Mouse (Mus musculus): ENCODE measurements at regions not wholly inside any gene's neighbourhood (a gene's known extent, or its start where the extent isn't known, plus 50 kb on each side); places are given as distances from the start of the nearest gene placed in this dataset.
A peak's percentile ranks its signal among the peaks of the same experiment; 100 is the strongest.

DNA sequence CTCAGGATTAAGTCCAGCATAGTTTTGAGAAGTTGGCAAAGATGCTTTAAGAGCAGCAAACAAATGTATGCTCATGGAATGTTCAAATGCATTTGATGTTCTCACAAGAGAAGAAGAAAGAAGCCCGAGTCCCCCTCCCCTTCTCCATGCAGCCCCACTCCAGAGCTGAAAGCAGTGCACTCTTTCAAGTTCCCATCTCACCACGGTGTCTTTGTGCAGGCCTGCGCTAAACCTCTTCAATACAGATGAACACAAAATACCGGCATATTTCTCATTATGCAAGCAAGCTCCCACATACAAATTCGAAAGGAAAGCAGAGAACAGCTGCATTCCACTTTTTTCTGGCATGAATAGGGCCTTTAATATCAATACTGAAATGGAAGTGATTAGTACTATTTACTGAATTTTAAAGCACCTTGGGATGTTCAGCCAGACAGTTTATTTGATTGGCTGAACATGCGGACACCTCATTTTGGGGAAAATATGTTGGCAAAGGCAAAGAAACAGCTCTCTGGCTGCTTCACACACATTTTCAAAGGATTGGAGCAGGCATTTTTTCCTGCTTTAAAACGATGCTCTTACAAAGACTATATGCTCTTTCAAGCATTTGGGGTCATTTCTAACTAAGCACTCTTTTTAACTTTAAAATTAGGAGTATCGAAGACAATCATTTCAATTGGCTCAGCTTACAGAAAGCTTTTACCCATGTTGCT, 595.8 kb downstream of the Car8 start:
- DNase-seq (ENCODE audit: low spot score in 2 of 2): no peak

DNA sequence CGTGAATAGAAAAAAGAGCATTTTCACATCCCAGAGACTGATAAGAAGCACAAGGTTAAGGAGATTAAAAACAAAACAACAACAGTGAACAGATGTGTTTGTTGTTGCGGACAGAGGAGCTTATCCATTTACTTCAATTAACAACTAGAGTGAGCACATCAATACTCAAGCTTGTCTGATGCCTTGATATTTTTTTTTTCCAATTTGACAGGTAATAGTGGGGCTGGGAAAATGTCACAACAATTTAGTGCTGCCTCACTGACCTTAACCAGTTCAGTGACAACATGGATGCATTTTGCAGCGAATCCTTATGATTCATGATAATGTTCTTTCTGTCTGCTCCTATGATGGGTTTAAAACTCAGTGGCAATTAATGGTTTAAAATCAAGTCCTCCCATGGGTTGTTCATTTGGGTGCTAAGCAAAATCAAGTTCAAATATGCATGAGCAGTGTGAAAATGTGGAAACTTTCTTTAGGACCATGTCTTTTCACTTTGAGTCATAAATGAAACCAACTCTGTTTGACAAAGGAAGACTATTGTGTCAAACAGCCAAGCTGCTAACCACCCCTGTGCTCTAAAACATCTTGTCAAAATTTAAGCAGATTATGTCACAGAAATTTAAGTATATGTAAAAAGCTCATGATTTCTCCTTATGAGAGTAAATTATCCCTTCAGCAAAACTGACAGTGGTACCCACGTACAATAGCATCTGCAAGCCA, 641.0 kb downstream of the Car8 start:
- DNase-seq (ENCODE audit: low spot score in 2 of 2): no peak

DNA sequence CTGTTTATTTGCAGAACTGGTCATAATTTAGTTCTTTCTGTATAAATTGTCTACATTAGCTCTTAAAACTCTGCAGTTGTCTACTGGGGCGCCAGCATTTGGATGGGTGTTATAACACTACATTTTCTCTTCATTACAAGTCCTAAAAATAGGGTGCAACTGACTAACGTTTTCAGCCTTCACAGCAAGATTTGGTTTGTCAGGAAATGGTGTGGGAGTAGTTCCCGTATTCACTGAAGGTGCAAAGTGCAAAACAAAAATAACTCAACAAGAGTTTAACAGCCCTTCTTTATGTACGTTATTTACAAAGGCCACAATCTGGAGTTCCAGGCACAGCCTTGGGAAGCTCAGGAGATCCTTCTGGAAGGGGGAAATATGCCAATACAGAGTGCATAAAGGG, 642.7 kb downstream of the Car8 start:
- no peak for DNase-seq (ENCODE audit: low spot score in 2 of 2)

DNA sequence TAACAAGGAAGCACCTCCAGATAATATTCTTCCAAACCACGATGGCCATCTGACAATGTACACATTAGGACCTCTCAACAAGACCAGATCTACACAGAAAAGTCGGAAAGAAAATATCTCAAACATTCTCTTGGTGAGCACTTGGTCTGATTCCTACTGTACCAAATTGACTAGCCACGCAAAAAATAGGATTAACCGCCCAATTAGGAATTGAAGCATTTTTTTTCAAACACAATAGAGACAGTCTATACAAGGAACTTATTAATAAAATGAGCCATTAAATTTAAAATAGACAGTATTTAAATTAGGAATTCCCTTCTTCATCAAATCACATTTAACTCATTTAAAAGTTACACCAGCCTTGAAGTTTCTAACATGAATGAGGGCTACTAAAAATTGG, 655.0 kb downstream of the Car8 start:
- DNase-seq (ENCODE audit: low spot score in 2 of 2): no peak

DNA sequence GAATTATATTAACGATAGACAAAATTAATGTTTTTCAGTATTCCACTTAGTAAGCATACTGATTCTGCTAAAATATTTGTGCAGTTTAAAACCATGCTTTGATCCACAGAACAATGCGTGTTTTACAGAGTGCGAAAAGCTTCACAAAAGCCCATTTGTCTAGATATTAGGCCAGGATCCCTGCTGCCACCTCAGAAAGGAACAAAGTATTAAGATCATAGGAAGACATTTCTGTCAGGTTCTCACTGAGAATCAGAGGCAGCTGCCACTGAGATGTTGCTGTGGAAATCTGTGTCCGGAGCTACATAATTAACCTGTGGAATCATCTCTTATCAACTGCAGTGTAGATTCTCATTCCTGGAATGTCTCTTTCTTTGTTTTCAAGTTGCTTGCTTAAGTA, 656.9 kb downstream of the Car8 start:
- no peak for DNase-seq (ENCODE audit: low spot score in 2 of 2)

DNA sequence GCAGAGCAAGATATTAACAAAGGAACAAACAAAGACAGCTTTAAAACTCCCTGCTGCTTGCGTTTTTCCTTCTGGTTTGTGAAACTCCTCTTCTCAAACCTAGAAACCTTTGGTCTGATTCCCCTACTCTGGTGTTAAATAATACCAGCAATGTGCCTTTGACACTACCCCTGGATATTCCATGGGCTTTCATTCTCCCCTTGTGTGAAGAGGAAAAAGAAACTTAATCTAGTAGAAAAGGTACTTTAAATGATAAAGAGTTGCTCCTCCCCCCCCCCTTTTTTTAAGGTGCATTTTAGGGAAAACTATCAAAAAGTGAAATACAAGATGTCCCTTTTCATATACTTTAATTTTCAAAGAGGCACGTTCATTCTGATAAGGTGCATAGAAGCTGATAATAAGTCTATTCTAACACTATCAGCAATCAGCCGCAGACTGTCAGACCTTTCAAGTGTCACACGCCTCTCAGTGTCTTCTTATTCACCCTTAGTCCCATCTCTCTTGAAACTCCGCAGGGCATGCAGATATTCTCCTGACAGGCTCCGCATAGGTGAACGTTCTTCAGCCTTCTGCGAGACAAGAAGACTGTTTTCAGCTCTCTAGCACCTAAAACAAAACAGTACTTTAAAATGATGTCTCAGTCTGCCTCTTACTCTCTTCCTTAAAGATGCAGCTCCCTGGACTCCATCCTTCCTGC, 657.5 kb downstream of the Car8 start:
- no peak for DNase-seq (ENCODE audit: low spot score in 2 of 2)

DNA sequence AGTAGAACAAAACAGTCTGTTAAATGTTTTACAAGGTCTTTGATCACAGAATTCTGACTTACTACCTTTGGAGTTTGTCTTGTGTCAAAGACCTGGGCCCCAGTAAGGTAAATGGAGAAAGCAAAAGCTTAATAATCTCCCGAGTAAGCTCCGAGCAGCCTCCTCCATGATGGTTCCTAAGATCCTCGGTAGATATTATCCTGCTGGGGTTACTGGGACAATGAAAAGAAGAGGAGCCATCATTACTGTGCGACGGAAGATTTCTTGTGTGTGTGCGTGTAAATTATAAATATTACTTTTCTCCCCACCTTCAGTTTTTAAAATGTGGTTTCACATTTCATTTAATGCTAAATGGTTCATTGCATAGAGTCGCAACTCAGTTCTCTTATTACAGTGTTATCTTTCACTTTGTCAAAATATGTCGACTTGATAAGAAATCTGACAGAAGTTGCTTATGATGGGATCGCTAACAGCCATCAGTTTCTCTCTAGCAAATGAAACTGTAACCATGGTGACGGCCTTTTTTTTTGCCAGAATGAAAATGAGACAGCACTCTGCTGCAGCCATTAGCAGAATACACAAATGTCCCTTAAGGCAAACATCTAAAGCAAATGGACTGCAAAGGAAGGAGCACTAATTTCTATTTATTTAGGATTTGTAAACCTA, 658.2 kb downstream of the Car8 start:
- no peak for DNase-seq (ENCODE audit: low spot score in 2 of 2)

DNA sequence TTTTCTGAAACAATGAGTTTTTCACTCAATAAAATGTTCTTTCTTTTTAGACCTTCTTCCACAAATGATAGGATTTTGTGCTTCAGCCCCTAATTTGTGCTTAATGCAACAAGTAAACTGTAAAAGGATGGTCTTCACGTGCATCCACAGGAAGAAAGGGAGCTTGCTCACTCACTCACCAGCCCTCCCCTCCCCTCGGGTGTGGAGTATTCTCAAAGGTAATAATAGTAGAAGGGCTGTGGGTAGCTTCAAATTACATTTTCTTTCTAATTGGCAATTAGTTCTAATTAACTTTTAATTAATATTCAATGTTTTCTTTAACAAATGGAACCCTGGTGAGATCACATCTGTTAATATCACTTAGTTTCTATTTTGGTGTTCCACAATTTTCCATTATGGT, 664.8 kb downstream of the Car8 start:
- no peak for DNase-seq (ENCODE audit: low spot score in 2 of 2)

DNA sequence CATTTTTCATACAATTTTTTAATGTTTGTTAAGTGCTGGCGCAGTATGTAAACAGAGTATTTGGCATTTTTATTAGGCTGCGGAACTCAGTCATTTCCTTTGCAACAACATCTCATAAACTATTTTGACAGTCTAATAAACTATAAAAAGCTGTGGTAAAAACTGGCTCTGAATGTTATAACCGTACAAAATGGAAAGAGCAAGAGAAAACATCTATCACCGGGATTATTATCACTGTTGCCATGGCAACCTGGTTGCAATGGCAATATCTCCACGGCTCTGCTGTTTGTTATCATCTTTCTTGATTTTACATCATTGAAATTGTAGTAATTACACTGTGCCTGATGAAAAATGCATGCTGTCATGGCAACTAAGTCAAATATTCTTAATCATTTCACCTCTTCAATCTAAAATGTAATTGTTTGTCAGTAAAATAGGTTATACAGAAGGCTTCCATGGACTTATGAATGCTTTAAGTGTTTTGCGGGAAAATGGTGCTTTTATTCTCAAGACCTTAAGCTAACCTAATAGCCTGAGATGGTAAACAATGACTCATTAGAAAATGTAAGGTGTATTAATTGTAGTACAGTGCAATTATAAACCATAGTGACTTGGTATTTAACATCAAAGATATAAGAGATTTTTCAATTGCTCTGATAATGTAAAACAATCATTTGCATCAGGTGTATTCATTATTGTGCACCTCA, 671.0 kb downstream of the Car8 start:
- DNase-seq (ENCODE audit: low spot score in 2 of 2): no peak

DNA sequence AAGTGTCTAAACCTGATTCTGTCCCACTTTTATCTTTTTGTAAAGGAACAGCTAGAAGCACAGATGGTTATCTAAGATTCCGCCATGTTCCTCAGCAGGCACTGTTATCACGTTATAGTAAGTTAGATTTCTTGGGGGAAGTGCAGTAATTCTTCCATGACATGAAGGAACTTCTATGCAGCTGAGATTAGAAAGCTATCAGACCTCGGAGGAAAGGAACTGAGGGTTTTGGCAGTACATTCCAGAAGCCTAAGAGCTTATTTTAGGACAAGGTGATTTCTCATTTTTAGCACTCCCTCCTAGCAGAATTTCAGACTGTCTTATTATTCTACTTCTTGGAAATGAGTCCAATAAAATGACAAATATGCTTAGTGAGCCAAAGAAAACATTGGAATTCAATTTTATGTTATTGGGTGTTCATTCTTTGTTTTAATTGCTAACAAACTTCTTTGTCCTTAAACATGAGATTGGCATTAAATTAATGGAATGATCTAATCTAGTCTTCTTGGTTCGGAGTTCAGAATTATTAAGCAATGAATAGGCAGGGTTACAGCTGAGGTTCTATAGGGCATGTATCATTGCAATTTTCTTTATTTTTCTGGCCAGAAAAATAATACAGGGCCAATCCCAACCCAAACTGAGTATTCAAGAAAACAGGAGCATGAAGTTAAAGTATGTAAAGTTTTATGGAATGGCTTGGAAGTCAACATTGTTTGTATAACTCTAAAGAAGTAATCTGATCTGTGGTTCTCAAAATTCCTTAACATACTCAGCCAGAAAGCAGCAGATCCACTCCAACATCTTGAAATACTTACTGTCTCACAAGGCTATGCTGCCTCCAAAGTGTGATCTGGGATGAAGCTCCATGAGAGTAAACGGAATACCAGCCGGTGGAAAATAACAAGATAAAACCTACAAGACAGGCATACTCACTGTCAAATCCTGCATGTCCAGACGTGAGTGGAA, 678.7 kb downstream of the Car8 start:
- no peak for DNase-seq (ENCODE audit: low spot score in 2 of 2)

DNA sequence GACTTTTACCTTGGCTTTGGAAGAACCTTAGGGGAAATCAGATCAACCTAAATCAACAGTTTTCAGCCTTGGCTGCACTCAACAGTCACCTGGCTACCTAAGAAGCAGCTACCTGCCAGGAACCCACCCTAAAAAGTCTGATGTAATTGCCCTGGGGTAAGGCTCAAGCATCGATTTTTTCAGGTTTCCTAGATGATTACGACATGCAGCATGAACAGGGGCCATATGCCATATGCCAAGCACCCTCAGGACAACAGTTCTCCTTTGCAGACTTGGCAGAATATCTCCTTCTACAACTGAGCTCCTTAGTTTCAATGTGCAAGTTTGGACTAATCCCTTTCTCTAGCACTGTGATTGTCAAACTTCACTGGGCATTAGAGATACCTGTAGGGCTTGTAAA, 680.1 kb downstream of the Car8 start:
- DNase-seq (ENCODE audit: low spot score in 2 of 2): no peak

DNA sequence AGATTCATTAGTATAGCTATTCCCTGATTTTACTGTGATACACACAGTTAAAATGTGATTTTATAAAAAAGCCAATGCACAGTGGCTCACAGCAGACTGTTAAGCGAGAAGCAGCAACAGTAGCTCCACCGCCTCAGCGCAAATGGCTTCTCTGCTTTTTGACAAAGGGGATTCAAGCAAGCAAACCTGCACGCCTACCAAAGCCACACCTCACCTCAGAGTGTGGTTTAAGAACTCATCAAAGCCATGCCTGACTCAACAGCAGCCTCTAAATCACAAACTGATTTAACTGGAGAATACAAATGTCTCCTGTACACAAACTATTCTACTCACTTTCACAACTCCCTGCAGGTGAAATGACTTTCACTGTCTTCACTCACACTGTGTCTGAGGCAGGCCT, 704.5 kb downstream of the Car8 start:
- DNase-seq (ENCODE audit: low spot score in 2 of 2): no peak

DNA sequence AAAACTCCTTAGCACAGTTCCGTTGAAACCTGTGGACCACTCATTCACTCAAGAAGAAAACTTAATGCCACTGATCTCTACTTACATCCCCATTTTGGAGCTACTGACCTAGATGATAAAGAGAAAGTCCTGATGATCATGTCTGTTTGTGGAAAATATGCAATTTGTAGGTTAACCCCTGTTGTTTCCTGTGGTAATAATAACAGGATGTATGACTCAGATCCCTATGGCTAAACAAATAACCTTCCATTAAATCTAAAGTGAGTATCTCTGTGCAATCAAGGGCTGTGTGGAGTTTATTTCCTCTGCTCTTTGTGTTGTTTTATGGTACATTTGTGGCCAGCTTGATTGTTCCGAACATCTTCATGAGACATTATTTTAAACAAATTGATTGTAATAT, 711.1 kb downstream of the Car8 start:
- no peak for DNase-seq (ENCODE audit: low spot score in 2 of 2)

DNA sequence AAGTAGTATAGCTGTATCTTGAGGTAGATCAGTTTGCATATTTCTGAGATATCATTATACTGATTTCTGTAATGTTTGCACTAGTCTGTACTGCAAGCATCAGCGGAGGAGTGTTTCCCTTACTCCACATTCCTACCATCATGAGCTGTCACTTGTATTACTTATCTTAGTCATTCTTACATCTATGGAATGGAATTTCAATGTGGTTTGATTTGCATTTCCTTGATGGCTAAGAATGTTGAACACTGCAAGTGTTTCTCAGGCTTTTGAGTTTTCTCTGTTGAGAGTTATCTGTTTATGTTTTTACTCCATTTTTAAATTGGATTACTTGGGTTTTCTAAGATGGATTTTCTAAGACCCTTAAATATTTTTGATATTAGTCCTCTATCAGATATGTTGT, 725.8 kb downstream of the Car8 start:
- no peak for DNase-seq (ENCODE audit: low spot score in 2 of 2)

DNA sequence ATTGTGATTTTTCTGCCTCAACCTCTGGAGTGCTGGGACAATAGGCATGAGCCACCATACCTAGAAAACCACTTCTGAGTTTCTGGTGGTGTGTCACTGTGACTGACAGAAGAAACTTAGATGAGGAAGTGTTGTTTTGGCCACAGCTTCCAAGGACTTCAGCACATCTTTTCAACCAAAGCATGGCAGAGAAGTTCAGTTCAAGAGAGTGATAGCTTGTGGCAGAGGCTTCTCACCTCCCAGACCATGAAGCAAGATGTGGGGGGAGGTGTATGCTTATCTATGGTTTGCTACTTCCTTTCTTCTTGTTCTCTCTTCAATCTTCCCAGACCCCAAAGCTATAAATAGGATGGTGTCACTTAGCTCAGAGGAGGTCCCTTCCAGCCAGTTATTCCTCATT, 753.3 kb downstream of the Car8 start:
- DNase-seq (ENCODE audit: low spot score in 2 of 2): no peak

DNA sequence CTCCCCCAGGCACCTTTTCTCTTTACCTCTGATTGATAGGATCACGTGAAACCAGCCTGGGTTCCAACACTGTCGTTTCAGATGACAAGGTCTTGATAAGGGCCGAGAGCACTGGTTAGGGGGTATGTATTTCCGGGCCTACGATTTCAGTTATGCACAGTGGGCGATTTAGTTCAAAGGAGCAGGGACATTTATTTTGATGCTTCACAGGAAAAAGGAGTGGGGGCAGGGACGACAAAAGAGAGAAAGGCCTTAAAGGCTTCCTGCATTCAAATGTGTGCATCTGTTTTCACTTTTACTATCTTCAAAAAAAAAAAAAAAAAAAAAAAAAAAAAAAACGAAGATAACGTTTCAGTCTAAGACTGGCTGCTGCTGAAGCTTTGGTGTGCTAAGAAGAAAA, 783.7 kb downstream of the Car8 start:
- peak; percentile 38 to 40 for DNase-seq (ENCODE audit: low spot score in 2 of 2)

DNA sequence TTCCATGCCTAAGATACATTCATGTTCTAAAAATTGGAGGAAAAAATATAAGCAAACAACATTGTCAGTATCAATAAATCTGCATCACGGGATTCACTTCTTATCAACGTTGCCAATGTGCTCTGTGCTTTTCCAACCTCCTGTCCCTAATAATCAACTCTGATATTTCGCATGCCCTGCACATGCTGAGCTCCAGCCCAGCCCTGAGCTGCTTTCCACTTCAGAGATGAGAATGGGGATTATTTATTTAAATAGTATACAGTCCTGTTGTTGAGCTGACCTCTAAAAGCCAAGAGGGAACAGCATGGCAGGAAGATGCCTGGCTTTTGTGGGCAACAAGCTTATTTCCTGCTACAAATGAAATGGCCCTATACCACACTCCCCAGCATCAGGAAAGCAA, 786.2 kb downstream of the Car8 start:
- DNase-seq (ENCODE audit: low spot score in 2 of 2): no peak

DNA sequence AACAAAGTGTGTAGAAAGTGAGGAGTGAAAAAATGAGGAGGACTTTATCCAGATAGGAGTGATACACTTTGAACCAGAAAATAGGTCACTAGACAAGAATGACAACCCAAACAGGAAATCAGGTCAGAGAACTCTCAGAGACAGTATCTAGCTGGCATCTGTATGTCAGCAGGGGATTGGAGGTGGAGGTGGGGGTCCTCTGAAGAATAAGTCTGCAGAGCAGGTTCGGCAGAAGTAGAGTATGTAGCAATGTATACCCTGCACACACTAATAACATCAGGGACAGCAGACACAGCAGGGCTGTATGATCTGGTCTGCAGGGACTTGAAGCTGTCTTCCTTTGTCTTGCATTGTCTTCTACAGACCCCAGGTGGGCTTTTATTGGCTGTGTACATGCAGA, 787.9 kb downstream of the Car8 start:
- no peak for DNase-seq (ENCODE audit: low spot score in 2 of 2)

DNA sequence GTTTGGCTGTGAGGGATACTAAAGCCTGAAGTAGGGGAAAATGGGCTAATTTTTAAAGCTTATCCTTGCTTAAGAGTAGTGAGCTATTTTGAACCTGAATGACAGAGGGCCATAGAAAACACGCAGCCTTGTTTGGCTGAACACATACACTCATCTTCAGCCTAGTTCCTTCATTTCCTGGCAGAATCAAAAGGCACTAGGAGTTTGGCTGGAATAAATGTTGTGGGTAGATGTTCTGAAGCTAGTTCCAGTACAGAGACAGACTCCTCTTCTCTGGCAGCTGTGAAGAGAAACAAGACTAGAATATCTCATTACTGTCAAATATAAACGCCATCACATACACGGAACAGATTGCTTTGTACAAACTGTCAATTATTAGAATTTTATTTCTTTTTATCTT, 809.5 kb downstream of the Car8 start:
- DNase-seq (ENCODE audit: low spot score in 2 of 2): no peak

DNA sequence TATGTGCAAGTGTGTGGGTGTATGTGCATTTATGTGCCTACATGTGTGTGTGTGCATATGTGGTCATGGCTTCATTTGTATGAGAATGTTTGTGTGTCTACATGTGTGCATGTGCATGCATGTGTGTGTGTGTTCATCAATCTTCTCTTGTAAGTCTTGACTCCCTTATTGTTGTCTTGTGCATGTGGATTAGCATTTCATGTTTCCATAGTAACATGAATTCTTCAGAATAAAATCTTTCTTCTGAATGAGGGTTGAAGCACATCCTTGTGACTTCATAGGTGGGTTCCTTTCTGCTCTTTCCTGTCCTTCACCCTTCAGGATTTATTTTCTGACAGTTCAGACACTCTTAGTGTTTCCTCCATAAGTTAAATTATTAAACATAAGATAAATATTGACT, 814.8 kb downstream of the Car8 start:
- DNase-seq (ENCODE audit: low spot score in 2 of 2): no peak

DNA sequence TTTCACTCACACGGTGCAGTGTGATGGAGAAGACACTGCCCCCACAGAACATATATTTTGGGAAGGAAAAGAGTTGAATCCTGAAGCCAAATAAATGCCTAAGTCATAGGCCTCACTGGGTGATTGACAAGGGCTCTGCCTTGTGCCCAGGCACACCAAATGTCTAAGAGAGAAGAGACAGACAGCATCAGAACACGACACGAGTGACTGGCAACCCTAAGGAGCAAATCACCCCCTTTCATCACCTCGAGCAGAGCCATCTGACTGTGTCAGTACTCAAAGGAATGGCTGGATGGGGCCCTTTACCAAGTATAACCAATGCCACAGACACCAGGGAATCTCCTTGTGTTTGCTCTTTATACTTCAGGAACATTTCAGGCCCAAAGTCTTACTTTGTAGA, 815.6 kb downstream of the Car8 start:
- no peak for DNase-seq (ENCODE audit: low spot score in 2 of 2)
